Mouse (Mus musculus) adrenal gland, adult 2 months (tissue): ENCODE results near the gene Wfs1. TPM values are rescaled to one million over a fixed set of nuclear protein-coding genes. Genes with fewer than 3 reads are reported as not detected.

Experiments used
- DNase-seq: peaks from one replicate; pipeline ENCODE4 v3.0.0; 2021
- polyA plus RNA-seq: library from polyadenylated mRNA; depleted of rRNA; stranded (reverse); fragments of >200 nt; gene quantifications from 2 replicates; pipeline ENCODE4 v1.2.3, GENCODE M21; 2012; rRNA removed
- total RNA-seq, 2 experiments: library from RNA; stranded (reverse); gene quantifications; 2 replicates each; pipeline ENCODE4 v1.2.3; 2021

The Wfs1 gene
- total and polyA plus RNA-seq, 3 experiments = 32.6 to 122 (median 91.2) TPM

GRCm38 (mm10) chr5:36933383-36933782 is 55.6 kb downstream of the Wfs1 start:
- DNase-seq = no peak

- DNase-seq = no peak
These were observed 59.6 kb downstream of the Wfs1 start for GRCm38 (mm10) chr5:36929376-36929775.

GRCm38 (mm10) chr5:36928701-36929100 is 60.3 kb downstream of the Wfs1 start:
- no peak for DNase-seq

- DNase-seq = no peak
These were observed 64.9 kb downstream of the Wfs1 start for GRCm38 (mm10) chr5:36923826-36924700.

GRCm38 (mm10) chr5:36922811-36923210 is 66.2 kb downstream of the Wfs1 start:
- no peak for DNase-seq

- no peak for DNase-seq
These were observed 67.1 kb downstream of the Wfs1 start for GRCm38 (mm10) chr5:36921871-36922270.

- no peak for DNase-seq
These were observed 68.9 kb downstream of the Wfs1 start for GRCm38 (mm10) chr5:36920072-36920471.

- DNase-seq = no peak
These were observed 71.0 kb downstream of the Wfs1 start for GRCm38 (mm10) chr5:36918016-36918415.

GRCm38 (mm10) chr5:36917245-36917644 is 71.8 kb downstream of the Wfs1 start:
- DNase-seq = no peak

GRCm38 (mm10) chr5:36916581-36916980 is 72.4 kb downstream of the Wfs1 start:
- no peak for DNase-seq

Other genes with a start within 250 kb of the Wfs1 start
- 10 to 100 TPM; 21.9 to 27.5 TPM for gene Bloc1s4, start 240.6 kb downstream of the Wfs1 start, total RNA-seq
- 64.9 and 70.9 TPM in 2 replicates for gene Bloc1s4, start 240.6 kb downstream of the Wfs1 start, polyA plus RNA-seq
- 100 to 1,000 TPM; 435 to 767 TPM for gene Mrfap1, start 192.4 kb downstream of the Wfs1 start, total RNA-seq
- 215 and 251 TPM in 2 replicates for gene Mrfap1, start 192.4 kb downstream of the Wfs1 start, polyA plus RNA-seq
- 10 to 100 TPM; 54.6 to 59.1 TPM for gene Man2b2, start 158.6 kb downstream of the Wfs1 start, total RNA-seq
- gene Man2b2, start 158.6 kb downstream of the Wfs1 start, polyA plus RNA-seq = 143 TPM in 2 replicates
- 1 to 10 TPM; 4.0 to 6.9 TPM for gene Ppp2r2c, start 120.7 kb downstream of the Wfs1 start, total RNA-seq
- gene Ppp2r2c, start 120.7 kb downstream of the Wfs1 start, polyA plus RNA-seq = 5.1 and 8.3 TPM in 2 replicates
- under 1 TPM; 0.23 to 0.52 TPM for gene Gm1043, start 96.2 kb upstream of the Wfs1 start, total RNA-seq
- 0.03 and 0.68 TPM in 2 replicates for gene Gm1043, start 96.2 kb upstream of the Wfs1 start, polyA plus RNA-seq